Mouse (Mus musculus): Measurements from ENCODE around the gene Xlr4b. TPM values are rescaled to one million over a fixed set of nuclear protein-coding genes. Genes with fewer than 3 reads are reported as not detected.
"Not testable (repeated sequence)": the region's sequence is repeated elsewhere in the genome, so short reads cannot be mapped to it uniquely, and the experiment has no call there.

Gene Xlr4b
- polyA plus RNA-seq, 2 experiments, result 1.2 to 1.9 TPM

- Histone ChIP-seq H3K27ac (no peak overlapping the region), H3K9me3 (ENCODE audit: control insufficient read depth, low read length) (no peaks in the 10 kb centered on the region), H3K27me3 (ENCODE audit: control insufficient read depth, insufficient read depth, low read length) (no peaks in the 10 kb centered on the region; the same call in 1 of the 2 replicates), H3K4me2 (ENCODE audit: low read depth) (peak overlapping the region; percentile 75), H3K4me3 (ENCODE audit: insufficient read depth in 1 of 2, low read depth in 2 of 2, low read length in 2 of 2) (peak overlapping the region; percentile 63 to 68), H3K4me1 (replicated peaks; ENCODE audit: control insufficient read depth in 2 of 2, insufficient read depth in 2 of 2, low read length in 1 of 2) (no peaks in the 10 kb centered on the region), H3K36me3 (replicated peaks; ENCODE audit: control insufficient read depth, insufficient read depth, low read depth) (no peaks in the 10 kb centered on the region), H3K9ac (replicated peaks) (peak overlapping the region; percentile 50)
- no peak for DNase-seq (ENCODE audit: low read depth in 3 of 3, low spot score in 3 of 3)
- TF ChIP-seq EP300 (IDR thresholded peaks at IDR 0.05; ENCODE audit: low read depth) (no peak), CTCF (IDR thresholded peaks at IDR 0.05; ENCODE audit: low read depth) (peak; percentile 23; the same call in 1 of the 2 replicates)
- ATAC-seq (ENCODE audit: insufficient read depth), result peak; percentile 57
- 12% methylated on average over 47 of the region's 51 CpGs for WGBS (ENCODE audit: insufficient replicate concordance)
Measured at GRCm38 (mm10) chrX:73228606-73229214, 14.6 kb downstream of the Xlr4b start.

GRCm38 (mm10) chrX:73229288-73229687 is 15.2 kb downstream of the Xlr4b start:
- Histone ChIP-seq H3K4me1 (replicated peaks; ENCODE audit: control insufficient read depth in 2 of 2, insufficient read depth in 2 of 2, low read length in 1 of 2) (no peaks in the 10 kb centered on the region), H3K4me2 (ENCODE audit: low read depth) (peak overlapping the region; percentile 75), H3K36me3 (replicated peaks; ENCODE audit: control insufficient read depth, insufficient read depth, low read depth) (no peaks in the 10 kb centered on the region), H3K4me3 (ENCODE audit: insufficient read depth in 1 of 2, low read depth in 2 of 2, low read length in 2 of 2) (peak overlapping the region; percentile 63 to 68), H3K27me3 (ENCODE audit: control insufficient read depth, insufficient read depth, low read length) (no peaks in the 10 kb centered on the region; the same call in 1 of the 2 replicates), H3K27ac (no peak overlapping the region), H3K9ac (replicated peaks) (no peak overlapping the region), H3K9me3 (ENCODE audit: control insufficient read depth, low read length) (no peaks in the 10 kb centered on the region)
- 18% methylated on average over 3 of the region's 3 CpGs for WGBS (ENCODE audit: insufficient replicate concordance)
- TF ChIP-seq EP300 (IDR thresholded peaks at IDR 0.05; ENCODE audit: low read depth) (no peak), CTCF (IDR thresholded peaks at IDR 0.05; ENCODE audit: low read depth) (no peak)
- ATAC-seq (ENCODE audit: insufficient read depth) (no peak), DNase-seq (ENCODE audit: low read depth in 3 of 3, low spot score in 3 of 3) (no peak)

GRCm38 (mm10) chrX:73242821-73243325 is 28.7 kb downstream of the Xlr4b start, which contains the start of gene Xlr4c:
Gene Xlr4c (minus strand): TSS chrX:73243130.
- H3K27me3 ChIP-seq (ENCODE audit: control insufficient read depth, insufficient read depth, low read length); ATAC-seq (ENCODE audit: insufficient read depth); H3K4me3 ChIP-seq (ENCODE audit: insufficient read depth in 1 of 2, low read depth in 2 of 2, low read length in 2 of 2); H3K9me3 ChIP-seq (ENCODE audit: control insufficient read depth, low read length); H3K4me2 ChIP-seq (ENCODE audit: low read depth); H3K27ac ChIP-seq; DNase-seq (ENCODE audit: low read depth in 3 of 3, low spot score in 3 of 3); H3K36me3 ChIP-seq (replicated peaks; ENCODE audit: control insufficient read depth, insufficient read depth, low read depth); H3K4me1 ChIP-seq (replicated peaks; ENCODE audit: control insufficient read depth in 2 of 2, insufficient read depth in 2 of 2, low read length in 1 of 2); H3K9ac ChIP-seq (replicated peaks): not testable (repeated sequence)
- WGBS (ENCODE audit: insufficient replicate concordance), result 61% methylated on average over 13 of the region's 14 CpGs

- not testable (repeated sequence) for H3K9me3 ChIP-seq (ENCODE audit: control insufficient read depth, low read length); H3K4me3 ChIP-seq (ENCODE audit: insufficient read depth in 1 of 2, low read depth in 2 of 2, low read length in 2 of 2); H3K4me2 ChIP-seq (ENCODE audit: low read depth); H3K4me1 ChIP-seq (replicated peaks; ENCODE audit: control insufficient read depth in 2 of 2, insufficient read depth in 2 of 2, low read length in 1 of 2); DNase-seq (ENCODE audit: low read depth in 3 of 3, low spot score in 3 of 3); H3K36me3 ChIP-seq (replicated peaks; ENCODE audit: control insufficient read depth, insufficient read depth, low read depth); H3K27ac ChIP-seq; H3K9ac ChIP-seq (replicated peaks); H3K27me3 ChIP-seq (ENCODE audit: control insufficient read depth, insufficient read depth, low read length); ATAC-seq (ENCODE audit: insufficient read depth)
- WGBS (ENCODE audit: insufficient replicate concordance), result 61% methylated on average over 1 of the region's 2 CpGs
Measured at GRCm38 (mm10) chrX:73262428-73262827, 48.3 kb downstream of the Xlr4b start.

- ATAC-seq (ENCODE audit: insufficient read depth); H3K4me2 ChIP-seq (ENCODE audit: low read depth); H3K4me3 ChIP-seq (ENCODE audit: insufficient read depth in 1 of 2, low read depth in 2 of 2, low read length in 2 of 2); H3K4me1 ChIP-seq (replicated peaks; ENCODE audit: control insufficient read depth in 2 of 2, insufficient read depth in 2 of 2, low read length in 1 of 2); H3K36me3 ChIP-seq (replicated peaks; ENCODE audit: control insufficient read depth, insufficient read depth, low read depth); H3K27me3 ChIP-seq (ENCODE audit: control insufficient read depth, insufficient read depth, low read length); DNase-seq (ENCODE audit: low read depth in 3 of 3, low spot score in 3 of 3); H3K9me3 ChIP-seq (ENCODE audit: control insufficient read depth, low read length); H3K27ac ChIP-seq; H3K9ac ChIP-seq (replicated peaks): not testable (repeated sequence)
- WGBS (ENCODE audit: insufficient replicate concordance), result 67% methylated on average over 14 of the region's 14 CpGs
Measured at GRCm38 (mm10) chrX:73265270-73265669, 51.1 kb downstream of the Xlr4b start, which contains the start of gene Xlr3c. Gene Xlr3c (minus strand): TSS chrX:73265390.

Other genes with a start within 250 kb of the Xlr4b start
- 0.45 and 0.81 TPM in 2 replicates for gene Zfp185, start 227.0 kb upstream of the Xlr4b start, polyA plus RNA-seq (2012; rRNA removed)
- gene Zfp185, start 227.0 kb upstream of the Xlr4b start, polyA plus RNA-seq (2014; fragmentation: Nextera tagmentation; extraction: Ambion mirVana), result 1.6 and 1.7 TPM in 2 replicates
- not detected in 2 replicates for gene Pnma5, start 177.2 kb upstream of the Xlr4b start, polyA plus RNA-seq (2012; rRNA removed)
- not detected in 2 replicates for gene Pnma5, start 177.2 kb upstream of the Xlr4b start, polyA plus RNA-seq (2014; fragmentation: Nextera tagmentation; extraction: Ambion mirVana)
- not detected in 2 replicates for gene Pnma3, start 149.5 kb upstream of the Xlr4b start, polyA plus RNA-seq (2012; rRNA removed)
- gene Pnma3, start 149.5 kb upstream of the Xlr4b start, polyA plus RNA-seq (2014; fragmentation: Nextera tagmentation; extraction: Ambion mirVana), result not detected in 2 replicates
- 0.23 and 1.0 TPM in 2 replicates for gene Xlr4a, start 131.9 kb upstream of the Xlr4b start, polyA plus RNA-seq (2012; rRNA removed)
- 1.1 TPM in 2 replicates for gene Xlr4a, start 131.9 kb upstream of the Xlr4b start, polyA plus RNA-seq (2014; fragmentation: Nextera tagmentation; extraction: Ambion mirVana)
- 1.5 and 1.8 TPM in 2 replicates for gene Xlr3a, start 117.2 kb upstream of the Xlr4b start, polyA plus RNA-seq (2012; rRNA removed)
- gene Xlr3a, start 117.2 kb upstream of the Xlr4b start, polyA plus RNA-seq (2014; fragmentation: Nextera tagmentation; extraction: Ambion mirVana), result 0.74 and 3.8 TPM in 2 replicates
- gene Gm14685, start 97.3 kb upstream of the Xlr4b start, polyA plus RNA-seq (2012; rRNA removed), result 0.03 TPM in 2 replicates
- not detected in 2 replicates for gene Gm14685, start 97.3 kb upstream of the Xlr4b start, polyA plus RNA-seq (2014; fragmentation: Nextera tagmentation; extraction: Ambion mirVana)
- gene Xlr5b, start 65.5 kb upstream of the Xlr4b start, polyA plus RNA-seq (2012; rRNA removed), result not detected in 2 replicates
- not detected in 2 replicates for gene Xlr5b, start 65.5 kb upstream of the Xlr4b start, polyA plus RNA-seq (2014; fragmentation: Nextera tagmentation; extraction: Ambion mirVana)
- gene DXBay18, start 64.9 kb upstream of the Xlr4b start, polyA plus RNA-seq (2012; rRNA removed), result not detected in 2 replicates
- not detected in 2 replicates for gene DXBay18, start 64.9 kb upstream of the Xlr4b start, polyA plus RNA-seq (2014; fragmentation: Nextera tagmentation; extraction: Ambion mirVana)
- gene Spin2d, start 37.3 kb upstream of the Xlr4b start, polyA plus RNA-seq (2012; rRNA removed), result not detected in 2 replicates
- gene Spin2d, start 37.3 kb upstream of the Xlr4b start, polyA plus RNA-seq (2014; fragmentation: Nextera tagmentation; extraction: Ambion mirVana), result not detected in 2 replicates
- 0.63 and 2.1 TPM in 2 replicates for gene Xlr3b, start 22.1 kb upstream of the Xlr4b start, polyA plus RNA-seq (2012; rRNA removed)
- gene Xlr3b, start 22.1 kb upstream of the Xlr4b start, polyA plus RNA-seq (2014; fragmentation: Nextera tagmentation; extraction: Ambion mirVana), result 1.7 and 2.0 TPM in 2 replicates
- gene F8a, start 14.0 kb downstream of the Xlr4b start, polyA plus RNA-seq (2012; rRNA removed), result 1.5 and 1.9 TPM in 2 replicates
- gene F8a, start 14.0 kb downstream of the Xlr4b start, polyA plus RNA-seq (2014; fragmentation: Nextera tagmentation; extraction: Ambion mirVana), result 2.4 and 2.9 TPM in 2 replicates
- gene Xlr4c, start 28.8 kb downstream of the Xlr4b start, polyA plus RNA-seq (2012; rRNA removed), result 0.12 and 0.19 TPM in 2 replicates
- gene Xlr4c, start 28.8 kb downstream of the Xlr4b start, polyA plus RNA-seq (2014; fragmentation: Nextera tagmentation; extraction: Ambion mirVana), result 0.20 and 0.49 TPM in 2 replicates
- not detected in 2 replicates for gene Xlr3c, start 51.1 kb downstream of the Xlr4b start, polyA plus RNA-seq (2012; rRNA removed)
- not detected in 2 replicates for gene Xlr3c, start 51.1 kb downstream of the Xlr4b start, polyA plus RNA-seq (2014; fragmentation: Nextera tagmentation; extraction: Ambion mirVana)
- gene Xlr5a, start 78.6 kb downstream of the Xlr4b start, polyA plus RNA-seq (2012; rRNA removed), result not detected in 2 replicates
- not detected in 2 replicates for gene Xlr5a, start 78.6 kb downstream of the Xlr4b start, polyA plus RNA-seq (2014; fragmentation: Nextera tagmentation; extraction: Ambion mirVana)
- gene Xlr5c, start 78.6 kb downstream of the Xlr4b start, polyA plus RNA-seq (2012; rRNA removed), result not detected in 2 replicates
- not detected in 2 replicates for gene Xlr5c, start 78.6 kb downstream of the Xlr4b start, polyA plus RNA-seq (2014; fragmentation: Nextera tagmentation; extraction: Ambion mirVana)
- not detected in 2 replicates for gene Gm45015, start 122.5 kb downstream of the Xlr4b start, polyA plus RNA-seq (2012; rRNA removed)
- gene Gm45015, start 122.5 kb downstream of the Xlr4b start, polyA plus RNA-seq (2014; fragmentation: Nextera tagmentation; extraction: Ambion mirVana), result not detected in 2 replicates
- 2.5 and 3.1 TPM in 2 replicates for gene Zfp275, start 128.3 kb downstream of the Xlr4b start, polyA plus RNA-seq (2012; rRNA removed)
- gene Zfp275, start 128.3 kb downstream of the Xlr4b start, polyA plus RNA-seq (2014; fragmentation: Nextera tagmentation; extraction: Ambion mirVana), result 1.9 and 2.2 TPM in 2 replicates
- not detected in 2 replicates for gene Gm18336, start 184.4 kb downstream of the Xlr4b start, polyA plus RNA-seq (2012; rRNA removed)
- not detected in 2 replicates for gene Gm18336, start 184.4 kb downstream of the Xlr4b start, polyA plus RNA-seq (2014; fragmentation: Nextera tagmentation; extraction: Ambion mirVana)
- 0.01 TPM in 2 replicates for gene Zfp92, start 196.8 kb downstream of the Xlr4b start, polyA plus RNA-seq (2012; rRNA removed)
- gene Zfp92, start 196.8 kb downstream of the Xlr4b start, polyA plus RNA-seq (2014; fragmentation: Nextera tagmentation; extraction: Ambion mirVana), result not detected in 2 replicates
- gene Trex2, start 221.0 kb downstream of the Xlr4b start, polyA plus RNA-seq (2012; rRNA removed), result not detected in 2 replicates
- not detected in 2 replicates for gene Trex2, start 221.0 kb downstream of the Xlr4b start, polyA plus RNA-seq (2014; fragmentation: Nextera tagmentation; extraction: Ambion mirVana)
- 22.7 and 26.9 TPM in 2 replicates for gene Haus7, start 244.7 kb downstream of the Xlr4b start, polyA plus RNA-seq (2012; rRNA removed)
- 37.4 and 40.6 TPM in 2 replicates for gene Haus7, start 244.7 kb downstream of the Xlr4b start, polyA plus RNA-seq (2014; fragmentation: Nextera tagmentation; extraction: Ambion mirVana)

Data from liver, embryonic 14.5 days (tissue).